Mouse (Mus musculus): ENCODE data around the gene Mmp11.
"Not testable (repeated sequence)": the region's sequence is repeated elsewhere in the genome, so short reads cannot be mapped to it uniquely, and the experiment has no call there.

The Mmp11 gene

DNA sequence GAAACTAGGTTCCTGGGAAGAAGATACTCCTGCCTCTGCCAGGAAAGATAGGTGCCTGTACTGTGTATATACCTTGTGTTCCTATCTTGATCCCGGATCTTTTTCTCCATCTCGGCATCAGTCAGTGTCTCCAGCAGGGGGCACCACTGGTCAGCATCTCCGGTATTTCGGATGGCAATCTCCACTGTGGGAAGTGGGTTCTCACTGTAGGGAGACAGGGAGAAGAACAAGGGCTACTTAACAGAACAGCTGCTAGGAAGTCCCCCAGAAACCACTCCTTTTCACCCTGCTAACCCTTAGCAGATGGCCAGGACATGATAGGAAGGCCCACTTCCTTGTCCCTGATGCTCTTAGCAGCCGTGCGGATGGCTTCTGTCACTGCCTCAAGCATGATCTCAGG is 38.9 kb downstream of the Mmp11 start:
- DNase-seq (ENCODE audit: low read depth): peak; percentile 65

DNA sequence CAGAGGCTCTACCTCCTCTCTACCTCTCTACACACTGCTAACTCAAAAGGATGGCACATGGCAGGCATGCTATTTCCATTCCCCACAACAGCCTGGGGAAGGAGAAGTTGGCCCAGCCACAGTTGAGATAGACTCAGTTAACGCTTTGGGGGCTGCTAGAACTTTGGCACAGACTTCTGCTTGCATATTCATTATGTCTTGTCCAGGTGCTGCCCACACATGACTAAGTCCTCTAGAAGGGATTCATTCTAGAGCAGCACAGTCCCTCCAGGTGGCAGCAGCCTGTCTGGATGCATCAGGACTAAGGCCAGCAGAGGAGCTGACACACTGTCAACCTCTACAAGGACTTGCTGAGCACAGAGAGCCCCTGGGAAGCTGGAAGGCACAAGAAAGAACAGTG is 40.1 kb downstream of the Mmp11 start:
- DNase-seq (ENCODE audit: low read depth): no peak

DNA sequence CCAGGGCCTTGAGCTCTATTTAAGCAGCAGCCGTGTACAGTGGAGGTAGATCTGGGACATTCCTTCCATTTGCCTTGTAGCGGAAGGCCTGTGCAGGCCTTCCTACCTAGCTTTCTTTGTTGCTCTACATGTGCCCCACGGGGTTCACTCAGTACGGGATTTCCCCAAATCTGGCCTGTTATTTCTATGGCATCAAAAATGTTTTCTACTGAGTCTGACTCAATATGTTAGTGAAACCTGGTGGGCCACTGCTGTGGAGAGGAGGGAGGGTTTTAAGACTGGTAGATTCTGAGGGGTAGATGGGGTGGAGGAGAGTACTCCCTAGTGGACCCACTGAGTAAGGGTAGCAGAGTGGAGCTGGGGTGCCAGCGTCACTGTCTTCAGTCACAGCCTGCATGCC is 40.6 kb downstream of the Mmp11 start:
- DNase-seq (ENCODE audit: low read depth): no peak

DNA sequence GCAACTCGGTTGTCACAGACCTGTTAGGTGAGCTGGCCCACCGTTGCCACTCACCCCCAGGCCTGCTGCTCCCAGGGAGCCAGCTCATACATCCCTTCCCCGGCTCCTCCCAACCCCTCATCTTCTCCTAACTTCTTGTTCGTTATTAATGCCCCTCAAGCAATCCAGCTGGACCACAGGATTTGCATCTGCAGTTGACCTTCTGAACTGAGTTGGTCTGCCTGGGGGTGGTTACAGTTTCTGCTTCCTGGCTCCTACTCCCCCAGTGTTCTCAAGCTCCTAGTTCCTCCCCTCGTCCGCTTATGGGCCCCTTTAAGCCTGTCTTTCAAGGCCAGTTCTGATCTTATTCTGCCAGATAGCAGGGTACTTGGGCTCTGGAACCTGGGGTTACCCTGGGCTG is 41.7 kb downstream of the Mmp11 start:
- DNase-seq (ENCODE audit: low read depth): no peak

DNA sequence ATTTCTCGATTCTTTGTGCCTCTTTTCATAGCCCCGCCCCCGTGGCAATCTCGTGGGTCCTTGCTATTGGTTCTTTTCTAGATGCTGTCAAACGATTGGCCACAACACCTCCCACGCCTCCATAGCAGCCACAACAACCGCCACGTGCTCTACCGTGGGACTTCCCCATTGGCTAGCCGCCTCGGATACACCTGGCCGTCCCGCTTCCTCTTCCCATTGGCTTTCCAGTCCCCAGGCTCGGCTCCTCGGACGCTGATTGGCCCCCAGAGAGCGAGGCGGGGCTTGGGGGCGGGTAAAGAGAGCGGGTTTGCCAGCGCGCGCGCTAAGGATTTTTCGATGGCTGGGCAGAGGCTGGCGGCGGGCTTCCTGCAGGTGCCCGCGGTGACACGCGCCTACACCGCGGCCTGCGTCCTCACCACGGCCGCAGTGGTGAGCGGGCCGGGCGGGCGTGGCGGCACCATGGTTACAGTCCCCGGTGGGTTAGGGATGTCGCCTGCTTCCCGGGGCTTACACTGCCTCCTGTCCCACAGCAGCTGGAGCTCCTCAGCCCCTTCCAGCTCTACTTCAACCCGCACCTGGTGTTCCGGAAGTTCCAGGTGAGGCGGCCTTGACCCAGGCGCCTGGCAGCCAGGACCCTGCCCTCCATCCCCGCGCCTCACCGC is 43.1 kb downstream of the Mmp11 start, which contains the start of gene Derl3:
Gene Derl3, plus strand, starts transcription at position 325 of the 662 bp plus-strand sequence.
- peak; percentile 97 for DNase-seq (ENCODE audit: low read depth)

DNA sequence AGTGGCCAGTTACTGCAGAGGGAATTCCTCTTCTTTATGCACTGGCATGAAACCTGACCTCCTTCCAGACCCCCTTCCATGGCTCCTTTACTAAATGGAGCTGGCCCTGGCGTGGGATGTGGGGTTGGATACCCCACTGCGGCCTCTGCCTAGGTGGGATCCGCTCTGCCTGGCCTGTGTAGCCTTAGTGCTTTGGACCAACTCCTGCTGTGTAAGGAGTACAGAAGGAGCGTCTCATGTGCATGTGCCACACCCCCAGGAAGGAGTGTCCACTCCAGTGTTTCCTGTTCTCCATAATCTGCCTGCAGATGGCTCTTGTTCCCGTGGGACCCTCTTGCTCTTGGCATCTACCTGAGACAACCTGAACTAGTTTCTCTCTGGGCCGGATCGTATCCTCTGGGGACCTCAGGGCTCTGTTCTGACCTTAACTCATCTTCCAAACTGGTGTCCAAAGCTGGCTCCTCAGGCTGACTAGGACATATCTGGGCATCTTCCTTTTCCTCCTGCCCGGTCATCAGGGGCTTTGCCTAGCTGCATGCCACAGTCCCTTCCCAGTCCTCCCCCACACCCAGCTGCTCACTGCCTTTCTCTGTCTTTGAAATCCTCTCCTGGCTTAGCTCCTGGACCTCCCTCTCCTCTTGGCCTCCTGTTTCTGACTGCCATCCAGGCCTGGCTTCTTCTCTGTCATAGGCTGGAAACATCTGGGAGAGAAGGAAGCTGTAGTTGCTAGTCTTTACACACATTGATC is 46.7 kb downstream of the Mmp11 start:
- DNase-seq (ENCODE audit: low read depth): no peak

DNA sequence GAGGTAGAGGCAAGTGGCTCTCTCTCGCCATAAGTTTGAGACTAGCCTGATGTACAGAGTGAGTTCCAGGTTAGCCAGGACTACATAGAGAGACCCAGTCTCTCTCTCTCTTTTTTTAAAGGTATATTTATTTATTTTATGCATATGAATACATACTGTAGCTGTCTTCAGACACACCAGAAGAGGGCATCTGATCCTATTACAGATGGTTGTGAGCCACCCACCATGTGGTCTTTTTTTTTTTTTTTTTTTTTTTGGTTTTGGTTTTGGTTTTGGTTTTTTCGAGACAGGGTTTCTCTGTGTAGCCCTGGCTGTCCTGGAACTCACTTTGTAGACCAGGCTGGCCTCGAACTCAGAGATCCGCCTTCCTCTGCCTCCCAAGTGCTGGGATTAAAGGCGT is 48.8 kb downstream of the Mmp11 start:
- DNase-seq (ENCODE audit: low read depth): not testable (repeated sequence)

DNA sequence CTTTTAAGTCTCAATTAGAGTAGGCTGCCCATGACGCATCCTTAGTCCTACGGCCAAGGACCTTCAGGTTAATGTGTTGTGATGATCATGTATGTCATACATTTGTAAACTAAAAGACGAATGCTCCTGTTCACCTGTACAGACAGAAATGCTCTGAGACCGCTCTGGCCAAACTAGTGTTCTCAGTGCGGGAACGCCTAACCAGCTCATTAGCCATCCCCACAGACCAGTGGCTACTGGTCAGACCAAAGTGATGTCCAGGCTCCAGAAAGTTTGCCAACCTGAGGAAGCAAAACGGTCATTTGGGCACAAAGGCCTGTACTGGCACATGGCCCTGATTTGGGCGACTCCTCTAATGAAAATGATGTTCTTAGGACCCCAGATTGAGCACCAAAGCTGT is 51.6 kb downstream of the Mmp11 start:
- no peak for DNase-seq (ENCODE audit: low read depth)

DNA sequence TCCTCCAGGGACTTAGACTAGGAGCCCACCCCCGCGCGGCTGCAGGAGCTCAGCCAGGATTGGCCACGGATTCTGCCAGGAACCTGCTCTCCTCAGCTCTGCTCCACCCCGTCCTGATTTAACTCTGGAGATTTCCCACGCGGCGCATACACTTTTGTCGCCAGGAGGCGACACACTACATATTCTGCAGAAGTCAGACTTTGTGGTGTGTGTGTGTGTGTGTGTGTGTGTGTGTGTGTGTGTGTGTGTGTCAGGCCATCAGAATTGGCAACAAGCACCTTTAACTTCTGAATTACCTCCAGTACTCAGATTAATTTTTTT is 53.1 kb downstream of the Mmp11 start:
- peak; percentile 76 for DNase-seq (ENCODE audit: low read depth)

DNA sequence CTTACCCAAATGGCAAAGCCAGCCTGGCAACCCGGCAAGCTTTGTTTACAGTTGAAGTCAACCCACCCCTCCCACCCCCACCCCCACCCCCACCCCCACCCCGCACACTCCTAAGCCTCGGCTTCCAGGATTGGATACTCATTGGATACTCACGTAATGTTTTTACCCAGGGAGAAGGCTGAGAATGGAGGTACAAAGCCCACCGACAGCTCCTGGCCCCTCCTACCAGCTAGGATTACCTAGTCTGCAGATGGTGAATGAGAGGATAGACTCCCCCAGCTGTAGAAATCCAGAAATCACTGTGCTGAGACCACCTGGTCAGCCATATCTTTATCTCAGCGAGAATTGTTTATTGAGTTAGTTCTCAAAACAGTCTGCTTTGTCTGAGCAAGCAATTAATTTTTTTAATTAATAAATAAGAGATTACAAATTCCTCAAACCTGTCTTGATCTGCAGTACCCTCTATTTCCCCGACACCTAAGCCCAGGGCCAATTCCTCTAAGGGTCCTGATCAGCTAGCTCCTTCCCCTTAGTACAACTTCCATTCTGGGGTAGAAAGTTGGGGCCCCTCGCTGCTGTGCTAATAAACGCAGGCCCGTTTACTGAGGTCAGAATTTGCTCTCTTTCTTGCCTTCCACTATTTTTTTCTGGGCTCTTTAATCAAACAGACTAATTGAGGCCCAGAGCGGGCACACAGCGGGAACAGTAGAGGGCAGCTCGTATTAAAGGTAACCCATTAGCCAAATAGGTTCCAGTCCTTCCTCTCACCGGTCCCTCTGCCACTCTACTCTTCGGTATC is 53.7 kb downstream of the Mmp11 start:
- DNase-seq (ENCODE audit: low read depth): no peak

DNA sequence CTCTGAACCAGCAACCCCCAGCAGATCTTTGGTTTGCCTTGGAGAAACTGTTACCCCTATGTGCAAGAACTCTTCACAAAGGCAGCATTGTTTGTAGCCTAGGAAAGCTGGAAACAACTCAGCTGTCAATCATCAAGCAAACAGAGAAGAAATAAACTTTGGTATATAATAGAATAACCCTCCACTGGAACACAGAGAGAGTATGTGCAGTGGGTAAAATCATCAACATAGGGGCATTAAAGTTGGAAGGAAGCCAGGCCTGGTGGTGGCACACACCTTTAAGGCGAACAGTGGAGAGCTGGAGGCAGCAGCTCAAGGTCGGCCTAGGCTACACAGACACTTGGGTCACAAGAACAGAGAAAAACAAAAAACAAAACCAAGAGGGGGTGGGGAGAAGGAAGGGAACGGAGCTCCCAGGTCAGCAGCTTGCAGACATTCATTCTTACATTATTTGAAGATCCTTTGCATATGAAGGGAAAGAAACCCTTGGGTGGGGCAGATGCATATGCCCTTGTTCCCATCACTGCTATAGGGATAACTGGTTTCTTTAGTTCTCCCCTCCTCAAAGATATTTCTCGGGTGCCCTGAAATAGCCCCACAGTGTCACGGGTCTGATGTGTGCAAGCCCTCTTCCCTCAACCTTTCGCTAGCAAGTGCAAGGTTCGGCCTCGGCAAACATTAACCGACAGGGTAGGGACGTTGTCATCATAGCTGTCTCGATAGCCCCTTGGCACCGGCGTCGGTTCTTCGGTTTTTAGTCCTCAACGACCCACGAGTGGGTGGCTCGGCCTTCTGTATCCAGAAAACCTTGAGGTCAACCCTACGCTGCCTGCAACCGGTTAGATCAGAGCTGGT is 54.5 kb downstream of the Mmp11 start:
- DNase-seq (ENCODE audit: low read depth): no peak

DNA sequence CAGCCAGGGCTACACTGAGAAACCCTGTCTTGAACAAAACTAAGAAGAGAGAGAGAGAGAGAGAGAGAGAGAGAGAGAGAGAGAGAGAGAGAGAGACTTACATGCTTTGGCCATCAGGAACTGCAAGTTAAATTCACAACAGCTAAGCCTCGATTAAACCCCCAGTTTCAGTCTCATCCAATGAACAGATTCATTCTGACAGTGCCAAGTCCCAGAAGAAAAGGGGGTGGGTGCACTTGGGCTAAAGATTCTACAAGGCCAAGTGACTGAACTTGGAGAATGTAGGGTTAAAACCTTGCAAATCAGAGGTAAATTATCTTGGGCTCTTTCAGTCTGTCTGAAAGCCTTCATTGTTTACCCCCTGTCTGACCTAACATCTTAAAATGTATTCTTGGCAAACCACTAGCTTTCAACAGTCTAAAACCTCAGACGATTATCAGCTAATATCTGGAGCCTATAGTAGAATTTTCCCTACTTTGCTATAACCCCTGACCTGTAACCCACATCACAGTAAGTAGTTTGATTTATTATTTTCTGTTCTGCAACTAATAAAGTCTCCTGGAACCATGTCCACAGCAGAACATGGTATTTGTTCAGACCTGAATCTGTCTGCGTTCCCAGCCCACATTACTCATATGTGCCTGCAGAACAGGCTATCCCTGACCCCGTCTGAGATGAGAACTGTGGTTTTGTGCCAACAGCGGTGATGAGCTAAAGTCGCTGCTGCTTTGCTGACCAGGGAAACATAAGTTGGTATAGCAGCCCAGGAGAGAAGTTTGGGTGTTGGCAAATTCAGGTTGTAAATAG is 55.3 kb downstream of the Mmp11 start:
- DNase-seq (ENCODE audit: low read depth): no peak

DNA sequence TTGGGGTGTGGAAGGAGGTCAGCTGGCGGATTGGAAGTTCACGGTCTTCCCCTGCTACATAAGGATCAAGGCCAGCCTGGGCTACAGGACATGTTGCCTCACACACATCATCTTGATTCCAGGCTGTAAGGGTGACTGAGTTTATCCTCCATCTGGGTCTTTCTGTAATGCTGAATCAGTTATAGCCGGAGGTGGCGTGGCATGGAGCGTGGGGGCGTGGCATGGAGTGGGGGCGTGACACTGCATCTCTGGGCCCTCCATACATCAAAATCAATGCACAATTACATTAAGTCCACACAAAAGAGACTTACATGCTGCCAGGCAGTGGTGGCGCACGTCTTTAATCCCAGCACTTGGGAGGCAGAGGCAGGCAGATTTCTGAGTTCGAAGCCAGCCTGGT is 55.9 kb downstream of the Mmp11 start:
- no peak for DNase-seq (ENCODE audit: low read depth)

DNA sequence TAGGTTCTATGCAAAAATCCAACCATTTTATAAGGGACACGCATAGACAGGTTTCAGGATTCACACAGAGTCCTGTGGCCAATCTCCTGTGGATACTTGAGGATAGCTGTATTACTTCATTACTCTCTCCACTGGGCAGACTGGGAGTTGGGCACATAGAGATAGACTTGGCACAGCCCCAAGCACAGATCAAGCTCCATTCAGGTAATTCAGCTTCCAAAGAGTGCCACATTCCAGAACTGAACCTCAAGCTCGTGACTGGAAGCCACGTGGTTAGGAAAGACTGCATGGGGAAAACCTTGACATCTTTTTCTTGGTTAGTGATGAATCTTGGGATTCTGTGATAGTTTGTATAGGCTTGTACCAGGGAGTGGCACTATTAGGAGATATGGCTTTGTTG is 57.5 kb downstream of the Mmp11 start:
- no peak for DNase-seq (ENCODE audit: low read depth)

DNA sequence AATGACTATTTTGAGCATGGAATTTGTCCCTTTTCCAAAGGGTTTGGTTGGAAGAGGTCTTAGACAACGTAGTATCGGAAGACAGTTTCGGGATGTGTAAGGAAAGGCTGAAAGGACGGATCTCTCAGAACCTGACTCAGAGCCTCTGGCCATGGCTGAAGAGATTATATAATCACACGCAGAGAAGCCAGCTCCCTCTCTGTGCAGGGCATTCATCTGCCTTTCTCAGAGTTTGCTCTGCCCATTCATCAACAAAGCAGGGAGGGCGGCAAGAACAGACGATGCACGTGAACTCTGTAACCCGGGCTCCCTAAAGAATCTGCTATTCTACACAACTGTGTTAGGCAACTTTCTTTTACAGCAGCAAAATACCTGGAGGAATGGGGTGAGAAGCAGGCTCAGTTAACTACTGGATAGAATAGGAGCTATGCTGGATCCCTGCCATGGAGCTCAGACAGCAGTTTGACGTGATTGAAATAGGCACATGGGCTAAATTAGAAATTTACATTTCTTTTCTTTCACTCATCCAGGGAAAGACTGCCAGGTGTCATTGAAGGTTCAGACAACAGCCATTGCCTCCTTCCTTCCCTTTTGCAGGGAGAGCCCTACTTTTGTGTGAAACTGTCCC is 62.6 kb downstream of the Mmp11 start:
- no peak for DNase-seq (ENCODE audit: low read depth)
